ENCODE assay signal across 8 mouse cellular contexts in genomic region chr11:87967692-87968289, GRCm38 (mm10). TPM values are rescaled to one million over a fixed set of nuclear protein-coding genes. Genes with fewer than 3 reads are reported as not detected.
DNase-seq lines count a peak whose midpoint lies in the region; ATAC-seq lines count a peak whose summit lies in the region.

No protein-coding gene starts in this region.

- peak; percentile 92 for DNase-seq in R1 (ENCODE audit: low read depth, low spot score)
- peak; percentile 92 to 95 for DNase-seq in cerebellum, postnatal 25 days
- peak; percentile 77 to 78 for DNase-seq in frontal cortex, postnatal 25 days (ENCODE audit: low spot score in 2 of 2)
- DNase-seq in hindbrain, embryonic 14.5 days (ENCODE audit: low spot score), result peak; percentile 95
- peak; percentile 65 to 76 for DNase-seq in layer of hippocampus, postnatal 36 days
- DNase-seq in lung, postnatal 4 days, result peak; percentile 64 to 87
- DNase-seq in retina, postnatal 7 days (ENCODE audit: low read depth, low spot score), result peak; percentile 75
- DNase-seq in urinary bladder, adult 18-20 months (ENCODE audit: low spot score in 2 of 2), result peak; percentile 68 to 74

- peak overlapping the region; percentile 52 for H3K4me2 ChIP-seq in hindbrain, embryonic 14.5 days (replicated peaks)

- peak overlapping the region; percentile 28; the same call in 1 of the 2 replicates for H3K9ac ChIP-seq in hindbrain, embryonic 14.5 days

- H3K36me3 ChIP-seq in hindbrain, embryonic 14.5 days (replicated peaks; ENCODE audit: control insufficient read depth, insufficient read depth), result no peaks in the 10 kb centered on the region

- no peak overlapping the region for H3K27ac ChIP-seq in hindbrain, embryonic 14.5 days

- no peaks in the 10 kb centered on the region for H3K9me3 ChIP-seq in hindbrain, embryonic 14.5 days (ENCODE audit: control insufficient read depth, low read length)

- no peak for ATAC-seq in hindbrain, embryonic 14.5 days (ENCODE audit: low FRiP score)

- 2% methylated on average over 17 of the region's 17 CpGs for WGBS in hindbrain, embryonic 14.5 days

- H3K4me3 ChIP-seq in hindbrain, embryonic 14.5 days (replicated peaks; ENCODE audit: low read length), result 0 out of 2 replicates have a peak overlapping the region, but pooled peaks have one; percentile 9

- H3K4me1 ChIP-seq in hindbrain, embryonic 14.5 days (replicated peaks; ENCODE audit: control insufficient read depth, insufficient read depth, low read length), result no peaks in the 10 kb centered on the region; the same call in 1 of the 2 replicates

- H3K27me3 ChIP-seq in hindbrain, embryonic 14.5 days (ENCODE audit: control insufficient read depth, insufficient read depth, low read length), result no peaks in the 10 kb centered on the region

RNA-seq across cellular contexts. Expression of gene Dynll2, which starts 19.5 kb away (rescaled TPM):
- polyA plus RNA-seq in hindbrain, embryonic 14.5 days (2014; fragmentation: Nextera tagmentation; extraction: Ambion mirVana), result 30.1 and 32.8 TPM in 2 replicates
- 100 to 1,000 TPM; 446 to 473 TPM for total RNA-seq in layer of hippocampus, postnatal 36 days (2021)

RNA-seq across cellular contexts. Expression of gene Olfr464, which starts 47.0 kb away (rescaled TPM):
- polyA plus RNA-seq in hindbrain, embryonic 14.5 days (2014; fragmentation: Nextera tagmentation; extraction: Ambion mirVana), result 0.26 TPM in 1 of 2 replicates, not detected in the other
- total RNA-seq in layer of hippocampus, postnatal 36 days (2021), result not detected
